Mouse (Mus musculus): ENCODE data around the gene Vti1a. TPM values are rescaled to one million over a fixed set of nuclear protein-coding genes. Genes with fewer than 3 reads are reported as not detected.

The Vti1a gene
- polyA plus RNA-seq, 1 experiment from 2014 or later: 15.4 TPM

GRCm38 (mm10) chr19:55580152-55580551 is 264.1 kb downstream of the Vti1a start:
- Histone ChIP-seq H3K4me1 (ENCODE audit: control insufficient read depth in 2 of 2, insufficient read depth in 2 of 2, low read length in 2 of 2) (peaks cover 13 to 27% of the 10 kb centered on the region in 2 experiments), H3K4me3 (ENCODE audit: control insufficient read depth in 1 of 2, insufficient read depth in 1 of 2, low read depth in 1 of 2, low read length in 2 of 2) (no peak overlapping the region), H3K9ac (ENCODE audit: low read length) (no peak overlapping the region), H3K4me2 (ENCODE audit: low read length) (no peak overlapping the region), H3K27me3 (ENCODE audit: control insufficient read depth, insufficient read depth, low read length) (no peaks in the 10 kb centered on the region), H3K9me3 (ENCODE audit: control insufficient read depth, low read length) (no peaks in the 10 kb centered on the region), H3K36me3 (ENCODE audit: control insufficient read depth, insufficient read depth, low read length) (no peaks in the 10 kb centered on the region), H3K27ac (replicated peaks in 1 of 2; ENCODE audit: control insufficient read depth in 1 of 2, insufficient read depth in 1 of 2, low read depth in 2 of 2, low read length in 2 of 2) (no peak overlapping the region)
- no peak for ATAC-seq (ENCODE audit: insufficient number of reproducible peaks, insufficient read depth, low FRiP score, low read depth)
- WGBS: 86% methylated on average over 8 of the region's 8 CpGs

DNA sequence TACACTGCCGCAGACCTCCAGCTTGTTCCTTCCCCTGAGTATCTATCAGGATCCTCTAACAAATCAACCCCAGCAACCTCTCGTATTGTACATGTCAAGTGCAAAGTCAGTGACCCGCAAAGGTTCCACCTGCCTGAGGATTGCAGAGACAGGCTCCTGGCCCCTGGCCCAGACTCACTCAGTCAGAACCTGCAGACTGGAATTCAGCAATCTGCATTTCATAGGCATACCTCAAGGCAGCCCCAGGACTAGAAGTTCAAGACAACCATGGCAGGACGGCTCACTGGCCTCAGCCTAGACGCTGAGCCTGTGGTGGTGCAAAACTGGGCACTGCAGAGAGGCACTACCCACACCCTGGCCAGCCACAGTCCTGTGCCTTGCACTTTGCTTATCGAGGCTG is 264.6 kb downstream of the Vti1a start:
- Histone ChIP-seq H3K4me3 (ENCODE audit: control insufficient read depth in 1 of 2, insufficient read depth in 1 of 2, low read depth in 1 of 2, low read length in 2 of 2) (no peak overlapping the region), H3K9me3 (ENCODE audit: control insufficient read depth, low read length) (no peaks in the 10 kb centered on the region), H3K4me1 (ENCODE audit: control insufficient read depth in 2 of 2, insufficient read depth in 2 of 2, low read length in 2 of 2) (peaks cover 13 to 31% of the 10 kb centered on the region in 2 experiments), H3K4me2 (ENCODE audit: low read length) (no peak overlapping the region), H3K36me3 (ENCODE audit: control insufficient read depth, insufficient read depth, low read length) (no peaks in the 10 kb centered on the region), H3K9ac (ENCODE audit: low read length) (no peak overlapping the region), H3K27me3 (ENCODE audit: control insufficient read depth, insufficient read depth, low read length) (no peaks in the 10 kb centered on the region), H3K27ac (replicated peaks in 1 of 2; ENCODE audit: control insufficient read depth in 1 of 2, insufficient read depth in 1 of 2, low read depth in 2 of 2, low read length in 2 of 2) (no peak overlapping the region)
- ATAC-seq (ENCODE audit: insufficient number of reproducible peaks, insufficient read depth, low FRiP score, low read depth): no peak
- WGBS: 57% methylated on average over 6 of the region's 6 CpGs

GRCm38 (mm10) chr19:55582896-55583653 is 267.0 kb downstream of the Vti1a start:
- no peak for ATAC-seq (ENCODE audit: insufficient number of reproducible peaks, insufficient read depth, low FRiP score, low read depth)
- H3K4me1 ChIP-seq (ENCODE audit: control insufficient read depth in 2 of 2, insufficient read depth in 2 of 2, low read length in 2 of 2): peaks cover 7 to 23% of the 10 kb centered on the region in 2 experiments
- WGBS: 67% methylated on average over 16 of the region's 16 CpGs

DNA sequence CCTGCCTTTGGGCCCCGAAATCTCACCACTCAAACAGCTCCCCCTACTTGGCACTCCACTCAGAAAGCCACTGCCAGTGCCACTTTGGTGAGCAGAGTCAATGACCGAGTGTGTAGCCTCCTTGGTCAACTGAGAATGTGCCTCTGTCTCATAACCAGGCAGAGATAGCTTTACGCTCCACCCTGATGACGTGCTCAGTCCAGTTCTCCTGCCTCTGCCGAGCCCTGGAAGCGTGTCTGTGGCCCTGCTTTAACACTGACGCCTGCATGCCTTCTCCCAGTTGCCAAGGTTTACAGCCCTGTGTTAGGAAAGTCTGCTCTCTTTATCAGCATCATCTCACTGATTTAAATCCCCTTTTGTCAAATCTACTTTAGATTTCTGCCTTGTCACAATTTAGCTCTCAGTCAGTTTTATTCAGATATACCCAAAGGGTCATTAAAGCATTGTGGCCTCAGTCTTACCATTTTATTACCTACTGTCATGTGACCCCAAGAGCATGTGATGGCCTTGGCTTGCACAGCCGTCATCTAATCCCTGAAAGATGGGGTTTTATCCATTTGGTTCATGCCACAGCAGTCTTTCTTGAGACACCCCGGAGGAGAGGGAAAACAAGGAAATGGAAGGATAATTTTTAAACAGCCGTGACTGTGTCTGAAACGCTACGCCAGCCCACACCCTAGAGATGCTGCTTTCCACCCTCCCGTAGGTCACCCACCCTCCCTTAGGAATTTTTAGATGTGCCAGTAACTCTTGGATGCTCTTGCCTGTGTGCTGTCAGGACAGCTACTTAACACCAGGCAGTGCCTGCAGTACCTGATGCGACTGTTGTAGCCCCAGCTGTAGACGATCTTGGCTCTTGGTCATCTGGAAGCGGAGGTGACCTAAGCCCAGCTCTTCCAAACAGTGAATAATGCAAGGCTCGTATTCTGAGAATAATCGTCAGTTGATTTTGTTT is 269.5 kb downstream of the Vti1a start:
- H3K27ac ChIP-seq (replicated peaks in 1 of 2; ENCODE audit: control insufficient read depth in 1 of 2, insufficient read depth in 1 of 2, low read depth in 2 of 2, low read length in 2 of 2): no peak overlapping the region
- ATAC-seq (ENCODE audit: insufficient number of reproducible peaks, insufficient read depth, low FRiP score, low read depth): no peak
- no peak overlapping the region for H3K9ac ChIP-seq (ENCODE audit: low read length)

More at GRCm38 (mm10) chr19:55582896-55583653, 267.0 kb downstream of the Vti1a start:
- no peaks in the 10 kb centered on the region for H3K36me3 ChIP-seq (ENCODE audit: control insufficient read depth, insufficient read depth, low read length)
- no peak overlapping the region for H3K4me2 ChIP-seq (ENCODE audit: low read length)
- H3K9me3 ChIP-seq (ENCODE audit: control insufficient read depth, low read length): no peaks in the 10 kb centered on the region
- no peak overlapping the region for H3K27ac ChIP-seq (replicated peaks in 1 of 2; ENCODE audit: control insufficient read depth in 1 of 2, insufficient read depth in 1 of 2, low read depth in 2 of 2, low read length in 2 of 2)
- H3K4me3 ChIP-seq (ENCODE audit: control insufficient read depth in 1 of 2, insufficient read depth in 1 of 2, low read depth in 1 of 2, low read length in 2 of 2): no peak overlapping the region
- H3K27me3 ChIP-seq (ENCODE audit: control insufficient read depth, insufficient read depth, low read length): no peaks in the 10 kb centered on the region
- H3K9ac ChIP-seq (ENCODE audit: low read length): no peak overlapping the region

DNA sequence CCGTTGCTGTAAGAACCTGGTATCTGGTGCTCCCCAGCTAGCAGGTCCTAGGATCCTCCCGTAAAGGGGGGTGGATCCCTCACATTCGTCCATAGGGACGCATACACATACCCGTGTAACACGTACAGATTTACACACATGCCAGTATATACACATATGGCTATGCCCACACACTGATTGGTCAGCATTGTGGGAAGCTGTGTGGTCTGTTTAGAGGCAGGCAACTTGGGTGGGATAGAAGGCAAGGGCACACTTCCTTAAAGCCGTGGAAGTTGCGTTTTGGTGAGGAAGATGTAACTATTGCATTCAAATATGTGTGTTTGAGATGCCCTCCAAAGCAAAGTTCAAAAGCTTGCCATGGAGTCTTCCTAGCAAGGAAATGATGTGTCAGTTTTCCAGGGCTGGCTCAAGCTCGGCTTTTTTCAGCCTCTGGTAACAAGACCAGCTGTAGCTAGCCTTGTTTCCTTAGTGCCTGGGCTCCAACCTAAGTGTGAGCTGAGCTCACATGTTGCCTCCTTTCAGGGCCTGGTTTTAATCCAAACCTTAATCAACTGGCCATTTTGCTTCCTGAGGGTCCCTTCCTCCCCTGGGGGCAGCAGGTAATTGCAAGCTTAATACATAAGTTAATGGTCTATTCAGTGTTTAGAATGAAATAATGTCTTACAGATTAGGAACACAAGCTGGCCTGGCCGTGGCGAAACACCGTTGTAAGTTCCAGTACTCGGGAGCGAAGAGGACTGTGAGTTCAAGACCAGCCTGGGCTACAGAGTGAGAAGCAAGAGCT is 271.7 kb downstream of the Vti1a start:
- no peak overlapping the region for H3K4me2 ChIP-seq (ENCODE audit: low read length)
- no peak for ATAC-seq (ENCODE audit: insufficient number of reproducible peaks, insufficient read depth, low FRiP score, low read depth)
- no peak overlapping the region for H3K27ac ChIP-seq (replicated peaks in 1 of 2; ENCODE audit: control insufficient read depth in 1 of 2, insufficient read depth in 1 of 2, low read depth in 2 of 2, low read length in 2 of 2)
- H3K27me3 ChIP-seq (ENCODE audit: control insufficient read depth, insufficient read depth, low read length): no peaks in the 10 kb centered on the region
- peaks cover 2 to 9% of the 10 kb centered on the region in 2 experiments; a peak in 2 of 4 replicates for H3K4me1 ChIP-seq (ENCODE audit: control insufficient read depth in 2 of 2, insufficient read depth in 2 of 2, low read length in 2 of 2)
- H3K36me3 ChIP-seq (ENCODE audit: control insufficient read depth, insufficient read depth, low read length): no peaks in the 10 kb centered on the region
- no peak overlapping the region for H3K4me3 ChIP-seq (ENCODE audit: control insufficient read depth in 1 of 2, insufficient read depth in 1 of 2, low read depth in 1 of 2, low read length in 2 of 2)
- H3K9me3 ChIP-seq (ENCODE audit: control insufficient read depth, low read length): no peaks in the 10 kb centered on the region
- H3K9ac ChIP-seq (ENCODE audit: low read length): no peak overlapping the region
- 81% methylated on average over 14 of the region's 14 CpGs for whole genome bisulfite sequencing

More for the DNA sequence above, 269.5 kb downstream of the Vti1a start:
- no peaks in the 10 kb centered on the region for H3K9me3 ChIP-seq (ENCODE audit: control insufficient read depth, low read length)
- H3K36me3 ChIP-seq (ENCODE audit: control insufficient read depth, insufficient read depth, low read length): no peaks in the 10 kb centered on the region
- H3K4me2 ChIP-seq (ENCODE audit: low read length): no peak overlapping the region
- H3K4me3 ChIP-seq (ENCODE audit: control insufficient read depth in 1 of 2, insufficient read depth in 1 of 2, low read depth in 1 of 2, low read length in 2 of 2): no peak overlapping the region
- WGBS: 59% methylated on average over 18 of the region's 18 CpGs
- no peaks in the 10 kb centered on the region for H3K27me3 ChIP-seq (ENCODE audit: control insufficient read depth, insufficient read depth, low read length)
- peaks cover 6 to 13% of the 10 kb centered on the region in 2 experiments; a peak in 3 of 4 replicates for H3K4me1 ChIP-seq (ENCODE audit: control insufficient read depth in 2 of 2, insufficient read depth in 2 of 2, low read length in 2 of 2)

- H3K4me2 ChIP-seq (ENCODE audit: low read length): no peak overlapping the region
- no peak overlapping the region for H3K9ac ChIP-seq (ENCODE audit: low read length)
- no peak overlapping the region for H3K27ac ChIP-seq (replicated peaks in 1 of 2; ENCODE audit: control insufficient read depth in 1 of 2, insufficient read depth in 1 of 2, low read depth in 2 of 2, low read length in 2 of 2)
- WGBS: 55% methylated on average over 16 of the region's 16 CpGs
- no peak overlapping the region for H3K4me3 ChIP-seq (ENCODE audit: control insufficient read depth in 1 of 2, insufficient read depth in 1 of 2, low read depth in 1 of 2, low read length in 2 of 2)
- H3K27me3 ChIP-seq (ENCODE audit: control insufficient read depth, insufficient read depth, low read length): no peaks in the 10 kb centered on the region
- no peaks in the 10 kb centered on the region for H3K9me3 ChIP-seq (ENCODE audit: control insufficient read depth, low read length)
- no peak for ATAC-seq (ENCODE audit: insufficient number of reproducible peaks, insufficient read depth, low FRiP score, low read depth)
- H3K36me3 ChIP-seq (ENCODE audit: control insufficient read depth, insufficient read depth, low read length): no peaks in the 10 kb centered on the region
- H3K4me1 ChIP-seq (ENCODE audit: control insufficient read depth in 2 of 2, insufficient read depth in 2 of 2, low read length in 2 of 2): peaks cover 8 to 15% of the 10 kb centered on the region in 2 experiments; a peak in 3 of 4 replicates
Observed at GRCm38 (mm10) chr19:55588948-55589896, 273.1 kb downstream of the Vti1a start.
